Mouse (Mus musculus) kidney, postnatal 0 days (tissue): Measurements from ENCODE around the gene Kcna7. TPM values are rescaled to one million over a fixed set of nuclear protein-coding genes. Genes with fewer than 3 reads are reported as not detected.
A peak's percentile ranks its signal among the peaks of the same experiment; 100 is the strongest.
"Not testable (repeated sequence)": the region's sequence is repeated elsewhere in the genome, so short reads cannot be mapped to it uniquely, and the experiment has no call there.

Experiments used
- ATAC-seq: fragments of 200-750 bp; cut with Nextera tagmentation; replicated peaks from 2 replicates; pipeline ENCODE4 v1.8.0; 2017; ENCODE audit warnings: low read depth, moderate number of reproducible peaks, moderate TSS enrichment, moderate library complexity; ENCODE audit not compliant: low FRiP score
- DNase-seq: peaks from one replicate; pipeline ENCODE4 v3.0.0-alpha.2; 2016; ENCODE audit warnings: low spot score
- H3K27ac ChIP-seq: fragments of 300-500 bp; sonication (generic); 2 replicates; pipeline ENCODE4 v1.5.1; 2014; ENCODE audit warnings: mild to moderate bottlenecking
- H3K27me3 ChIP-seq: fragments of 300-500 bp; sonication (generic); 2 replicates; pipeline ENCODE4 v1.6.1; 2014; ENCODE audit warnings: low read length, mixed read lengths; ENCODE audit not compliant: insufficient read depth
- H3K36me3 ChIP-seq: fragments of 300-500 bp; sonication (generic); 2 replicates; pipeline ENCODE4 v1.6.1; 2014; ENCODE audit warnings: low read length, mixed read lengths; ENCODE audit not compliant: insufficient read depth
- H3K4me1 ChIP-seq: fragments of 300-500 bp; sonication (generic); replicated peaks from 2 replicates; pipeline ENCODE4 v1.6.1; 2014; ENCODE audit warnings: antibody characterized with exemption, low read length, mixed read lengths; ENCODE audit not compliant: insufficient read depth
- H3K4me2 ChIP-seq: fragments of 300-500 bp; sonication (generic); 2 replicates; pipeline ENCODE4 v1.6.1; 2014; ENCODE audit warnings: mild to moderate bottlenecking, low read length, moderate library complexity, mixed read lengths
- H3K4me3 ChIP-seq: fragments of 300-500 bp; sonication (generic); replicated peaks from 2 replicates; pipeline ENCODE4 v1.5.1; 2014; ENCODE audit warnings: low read depth, low read length
- H3K9ac ChIP-seq: fragments of 300-500 bp; sonication (generic); 2 replicates; pipeline ENCODE4 v1.6.1; 2014; ENCODE audit warnings: low read depth, low read length
- H3K9me3 ChIP-seq: fragments of 300-500 bp; sonication (generic); replicated peaks from 2 replicates; pipeline ENCODE4 v1.6.1; 2016; ENCODE audit warnings: low read length, inconsistent platforms, mixed read lengths
- CTCF ChIP-seq: IDR thresholded peaks from 2 replicates; pipeline ENCODE4 v1.5.1; 2016; ENCODE audit warnings: antibody characterized with exemption, low read depth, mild to moderate bottlenecking, moderate library complexity
- WGBS: fragments of 180-500 bp; shearing (Covaris S2); extraction: QIAGEN DNeasy Blood & Tissue Kit; methylation state at CpG from one replicate; pipeline ENCODE4 v1.1.7; 2014; 5-methylcytosine and 5-hydroxymethylcytosine counted together
- polyA plus RNA-seq: library from polyadenylated mRNA; unstranded; fragments of >200 nt; fragmentation: Nextera tagmentation; extraction: Ambion mirVana; gene quantifications from 2 replicates; pipeline ENCODE4 v1.2.1, GENCODE M21; 2015

Kcna7 gene
- polyA plus RNA-seq, 1 experiment from 2014 or later = 0.05 TPM

DNA sequence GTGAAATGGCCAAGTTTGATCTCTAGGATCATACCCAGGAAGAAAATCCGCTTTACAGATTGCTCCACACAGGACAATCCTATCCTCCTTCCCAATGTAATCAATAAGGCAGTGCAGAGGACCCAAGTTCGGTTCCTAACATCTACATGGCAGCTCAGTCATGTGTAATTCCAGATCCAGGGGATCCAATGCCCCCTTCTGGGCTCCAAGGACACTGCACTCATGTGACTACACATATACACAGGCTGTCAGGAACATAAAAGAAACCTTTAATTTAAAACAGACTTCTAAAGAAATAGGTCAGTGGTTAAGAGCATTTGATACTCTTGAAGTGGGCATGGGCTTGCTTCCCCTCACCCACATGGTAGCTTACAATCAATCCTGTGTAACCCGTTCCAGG is 19.4 kb upstream of the Kcna7 start:
- peak; percentile 54; the same call in 1 of the 2 replicates for TF ChIP-seq CTCF
- no peaks in the 10 kb centered on the region for H3K27me3 ChIP-seq
- peak; percentile 45 for DNase-seq

DNA sequence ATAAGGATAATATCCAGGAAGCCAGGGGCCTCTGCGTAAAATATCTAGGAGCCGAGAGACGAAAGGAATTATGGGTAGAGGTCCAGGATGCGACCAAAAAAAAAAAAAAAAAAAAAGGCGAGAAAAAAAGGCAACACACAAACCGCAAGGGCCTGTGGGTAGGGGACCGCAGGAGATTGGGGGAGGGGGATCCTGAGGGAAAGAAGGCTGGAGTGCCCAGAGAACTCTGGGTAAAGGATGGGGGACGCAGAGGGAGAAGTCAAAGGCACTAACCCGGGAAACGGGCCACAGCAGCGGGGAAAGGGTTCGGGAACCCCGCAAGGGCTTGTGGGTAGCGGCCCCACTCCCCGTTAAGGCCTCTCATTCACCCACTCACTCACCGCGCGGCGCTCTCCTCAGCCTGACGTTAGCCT is 10.3 kb upstream of the Kcna7 start:
- 0% methylated on average over 19 of the region's 20 CpGs for WGBS
- peak overlapping the region; percentile 98 for H3K27ac ChIP-seq
- peak; percentile 87 for DNase-seq
- peaks cover 18% of the 10 kb centered on the region for H3K36me3 ChIP-seq
- H3K4me1 ChIP-seq = peaks cover 11% of the 10 kb centered on the region
- ATAC-seq = peak; percentile 62
- H3K4me2 ChIP-seq = peak overlapping the region; percentile 88
- H3K27me3 ChIP-seq = no peaks in the 10 kb centered on the region
- H3K4me3 ChIP-seq = peak overlapping the region; percentile 79
- no peak for TF ChIP-seq CTCF
- H3K9ac ChIP-seq = peak overlapping the region; percentile 91
- no peaks in the 10 kb centered on the region for H3K9me3 ChIP-seq

More for the DNA sequence above, 19.4 kb upstream of the Kcna7 start:
- no peak overlapping the region for H3K4me2 ChIP-seq
- no peak for ATAC-seq
- no peak overlapping the region for H3K4me3 ChIP-seq
- no peak overlapping the region for H3K9ac ChIP-seq
- no peaks in the 10 kb centered on the region for H3K4me1 ChIP-seq
- H3K9me3 ChIP-seq = no peaks in the 10 kb centered on the region
- WGBS = 81% methylated on average over 3 of the region's 3 CpGs
- peaks cover 88% of the 10 kb centered on the region for H3K36me3 ChIP-seq
- no peak overlapping the region for H3K27ac ChIP-seq

DNA sequence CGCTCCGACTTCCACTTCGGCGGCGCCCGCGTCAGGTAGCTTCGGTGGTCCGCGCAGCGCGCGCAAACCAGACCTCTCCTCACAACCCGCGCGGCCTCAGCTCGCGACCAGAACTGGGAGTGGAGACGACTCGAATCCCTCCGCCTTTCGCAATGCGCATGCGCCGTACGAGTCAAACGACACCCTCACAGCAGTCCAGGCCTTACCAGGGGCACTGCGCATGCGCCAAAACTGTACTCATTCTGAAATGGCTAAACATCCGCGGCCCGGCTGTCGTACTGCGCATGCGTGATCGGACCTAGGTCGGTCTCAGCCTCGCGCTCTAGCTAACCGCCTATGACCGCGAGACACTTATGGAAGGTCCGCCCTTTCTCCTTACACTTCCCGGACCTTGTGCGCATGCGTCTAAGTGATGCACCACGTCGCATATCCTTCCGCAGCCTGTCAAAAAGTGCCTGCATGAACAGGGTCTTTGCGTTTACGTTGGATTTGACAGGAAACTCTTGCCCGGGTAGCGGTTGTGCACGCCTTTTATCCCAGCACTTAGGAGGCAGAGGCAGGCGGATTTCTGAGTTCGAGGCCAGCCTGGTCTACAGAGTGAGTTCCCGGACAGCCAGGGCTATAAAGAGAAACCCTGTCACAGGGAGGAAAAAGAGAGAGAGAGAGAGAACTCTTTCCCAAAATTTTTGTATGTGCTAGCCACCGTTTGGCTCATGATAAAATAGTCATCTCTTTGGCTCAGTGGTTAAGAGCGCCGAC is 9.7 kb upstream of the Kcna7 start, which contains the start of gene Snrnp70:
Snrnp70 (minus strand) TSS at position 165 of the 759 bp plus-strand sequence.
- Histone ChIP-seq H3K9me3 (no peaks in the 10 kb centered on the region), H3K4me1 (peaks cover 11% of the 10 kb centered on the region), H3K27me3 (no peaks in the 10 kb centered on the region), H3K4me2 (peak within 1 kb of the TSS; percentile 88), H3K9ac (peak within 1 kb of the TSS; percentile 91), H3K36me3 (peaks cover 14% of the 10 kb centered on the region), H3K4me3 (peak within 1 kb of the TSS; percentile 79), H3K27ac (peak within 1 kb of the TSS; percentile 98)
- ATAC-seq (peak; percentile 96), DNase-seq (peak; percentile 100)
- under 1% methylated on average over 60 of the region's 60 CpGs for WGBS
- no peak for TF ChIP-seq CTCF

DNA sequence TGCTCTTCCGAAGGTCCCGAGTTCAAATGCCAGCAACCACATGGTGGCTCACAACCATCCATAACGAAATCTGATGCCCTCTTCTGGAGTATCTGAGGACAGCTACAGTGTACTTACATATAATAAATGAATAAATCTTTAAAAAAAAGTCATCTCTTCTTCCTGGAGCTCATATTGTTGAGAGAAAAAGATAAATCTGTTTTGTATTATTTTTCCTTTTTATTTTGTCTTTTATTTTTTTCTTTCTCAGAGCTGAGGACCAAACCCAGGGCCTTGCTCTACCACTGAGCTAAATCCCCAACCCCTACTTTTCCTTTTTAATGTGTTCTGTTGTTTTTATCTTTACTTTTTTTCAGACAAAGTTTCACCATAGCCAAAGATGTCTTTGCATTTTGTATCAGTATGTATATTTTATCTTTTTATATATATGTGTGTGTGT is 9.1 kb upstream of the Kcna7 start:
- Histone ChIP-seq H3K27ac (0 out of 2 replicates have a peak overlapping the region, but pooled peaks have one; percentile 79), H3K4me3 (peak overlapping the region; percentile 45), H3K4me2 (peak overlapping the region; percentile 58), H3K4me1 (peaks cover 11% of the 10 kb centered on the region)
- peak; percentile 56 for TF ChIP-seq CTCF
- peak; percentile 22 for ATAC-seq
- H3K9me3 ChIP-seq, DNase-seq, H3K9ac ChIP-seq, H3K27me3 ChIP-seq, H3K36me3 ChIP-seq: not testable (repeated sequence)
- WGBS = 1% methylated on average over 3 of the region's 3 CpGs

DNA sequence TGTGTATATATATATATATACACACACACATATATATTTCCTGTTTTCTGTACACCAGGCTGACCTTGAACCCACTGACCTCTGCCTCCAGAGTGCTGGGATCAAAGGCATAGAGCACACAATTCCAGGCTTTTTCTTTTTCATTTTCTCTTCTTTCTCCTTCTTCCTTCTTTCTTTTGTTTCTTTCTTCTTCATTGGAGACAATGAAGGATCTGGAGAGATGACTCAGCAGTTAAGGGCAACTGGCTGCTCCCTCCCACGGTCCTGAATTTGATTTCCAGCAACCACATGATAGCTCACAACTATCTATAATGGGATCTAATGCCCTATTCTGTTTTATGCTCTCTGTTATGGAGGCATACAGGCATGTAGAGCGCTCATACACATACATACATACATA is 8.7 kb upstream of the Kcna7 start:
- no peak overlapping the region for H3K4me3 ChIP-seq
- WGBS = 75% methylated on average over 2 of the region's 2 CpGs
- no peak overlapping the region for H3K9ac ChIP-seq
- peaks cover 11% of the 10 kb centered on the region for H3K4me1 ChIP-seq
- no peak for ATAC-seq
- H3K27ac ChIP-seq = no peak overlapping the region
- TF ChIP-seq CTCF = no peak
- no peaks in the 10 kb centered on the region for H3K27me3 ChIP-seq
- no peak overlapping the region for H3K4me2 ChIP-seq
- peaks cover 6% of the 10 kb centered on the region for H3K36me3 ChIP-seq
- H3K9me3 ChIP-seq = no peaks in the 10 kb centered on the region
- no peak for DNase-seq

DNA sequence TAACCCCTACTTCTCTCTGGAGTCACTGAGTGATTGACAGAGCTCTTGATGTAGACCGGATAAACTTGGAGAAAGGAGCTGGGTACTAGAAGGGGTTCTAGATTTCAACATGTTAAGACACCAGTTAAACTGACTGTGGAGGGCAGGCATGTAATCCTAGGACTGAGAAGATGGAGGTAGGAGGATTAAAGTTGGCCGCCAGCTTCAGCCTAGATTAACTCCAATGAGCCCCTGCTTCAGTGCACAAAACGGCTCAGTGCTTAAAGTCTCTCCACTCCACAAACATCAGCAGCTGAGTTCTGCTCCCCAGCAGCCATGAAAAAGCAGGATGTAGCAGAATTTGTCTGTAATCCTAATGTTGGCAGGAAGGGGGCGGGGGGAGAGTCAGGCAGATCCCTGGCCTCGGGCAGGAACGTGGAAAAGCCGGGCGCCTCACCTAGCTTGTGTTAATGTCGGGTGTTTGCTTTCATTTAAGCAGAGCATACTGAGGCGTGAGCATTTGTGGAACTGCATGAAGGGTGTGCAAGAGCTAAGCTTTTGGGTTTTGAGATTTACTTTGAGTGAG is 3.9 kb upstream of the Kcna7 start:
- H3K27me3 ChIP-seq = peaks cover 15% of the 10 kb centered on the region
- no peak overlapping the region for H3K27ac ChIP-seq
- no peak overlapping the region for H3K4me2 ChIP-seq
- ATAC-seq (no peak), DNase-seq (no peak)
- no peak for TF ChIP-seq CTCF
- no peak overlapping the region for H3K9ac ChIP-seq
- H3K36me3 ChIP-seq = no peaks in the 10 kb centered on the region
- WGBS = 63% methylated on average over 10 of the region's 10 CpGs
- H3K4me1 ChIP-seq = peaks cover 11% of the 10 kb centered on the region; the same call in 1 of the 2 replicates
- H3K4me3 ChIP-seq = no peak overlapping the region
- H3K9me3 ChIP-seq = no peaks in the 10 kb centered on the region
